Mouse (Mus musculus) embryo, embryonic 10.5 days (tissue): ENCODE measurements around the gene Mrgbp.
A peak's percentile ranks its signal among the peaks of the same experiment; 100 is the strongest.

Experiments used
- DNase-seq: peaks from one replicate; pipeline ENCODE4 v3.0.0-alpha.2; 2015; ENCODE audit warnings: low spot score

Gene Mrgbp

GRCm38 (mm10) chr2:180581002-180581401 lies at the start of gene Mrgbp:
Gene Mrgbp, plus strand, starts transcription at chr2:180581304.
- DNase-seq: no peak

GRCm38 (mm10) chr2:180531671-180532385 lies 49.3 kb upstream of the Mrgbp start:
- DNase-seq: no peak

GRCm38 (mm10) chr2:180532386-180532995 lies 48.6 kb upstream of the Mrgbp start:
- no peak for DNase-seq

GRCm38 (mm10) chr2:180533237-180533636 lies 47.9 kb upstream of the Mrgbp start:
- no peak for DNase-seq

- DNase-seq: no peak
These were observed 37.4 kb upstream of the Mrgbp start for GRCm38 (mm10) chr2:180543675-180544074.

- no peak for DNase-seq
These were observed 36.1 kb upstream of the Mrgbp start for GRCm38 (mm10) chr2:180545046-180545445.

- DNase-seq: peak; percentile 47
These were observed 33.6 kb upstream of the Mrgbp start for GRCm38 (mm10) chr2:180547384-180548106.

- DNase-seq: no peak
These were observed 28.8 kb upstream of the Mrgbp start for GRCm38 (mm10) chr2:180552340-180552739.

GRCm38 (mm10) chr2:180555219-180555618 lies 25.9 kb upstream of the Mrgbp start:
- peak; percentile 35 for DNase-seq

GRCm38 (mm10) chr2:180556470-180556869 lies 24.6 kb upstream of the Mrgbp start:
- no peak for DNase-seq

GRCm38 (mm10) chr2:180560245-180560644 lies 20.9 kb upstream of the Mrgbp start:
- peak; percentile 32 for DNase-seq

- no peak for DNase-seq
These were observed 19.0 kb upstream of the Mrgbp start for GRCm38 (mm10) chr2:180562146-180562545.

- no peak for DNase-seq
These were observed 17.8 kb upstream of the Mrgbp start for GRCm38 (mm10) chr2:180563296-180563695.

- no peak for DNase-seq
These were observed 17.3 kb upstream of the Mrgbp start for GRCm38 (mm10) chr2:180563841-180564240.

- peak; percentile 87 for DNase-seq
These were observed 14.7 kb upstream of the Mrgbp start for GRCm38 (mm10) chr2:180566240-180566913.

- no peak for DNase-seq
These were observed 12.0 kb upstream of the Mrgbp start for GRCm38 (mm10) chr2:180569028-180569643.

- peak; percentile 34 for DNase-seq
These were observed 4.6 kb upstream of the Mrgbp start for GRCm38 (mm10) chr2:180576482-180576881.

- DNase-seq: peak; percentile 86
These were observed 2.4 kb upstream of the Mrgbp start for GRCm38 (mm10) chr2:180578686-180579085.

- DNase-seq: peak; percentile 96
These were observed 1.5 kb downstream of the Mrgbp start for GRCm38 (mm10) chr2:180582481-180583153.

- no peak for DNase-seq
These were observed 2.0 kb downstream of the Mrgbp start for GRCm38 (mm10) chr2:180583154-180583507.

GRCm38 (mm10) chr2:180588736-180589122 lies 7.6 kb downstream of the Mrgbp start:
- no peak for DNase-seq
